Mouse (Mus musculus) cerebellum, postnatal 25 days (tissue): ENCODE results near the gene Jmjd1c.
A peak's percentile ranks its signal among the peaks of the same experiment; 100 is the strongest.
"Not testable (repeated sequence)": the region's sequence is repeated elsewhere in the genome, so short reads cannot be mapped to it uniquely, and the experiment has no call there.

Experiments
- DNase-seq, 2 experiments: peaks; one replicate each; pipeline ENCODE4 v3.0.0; 2021; ENCODE audit warnings: mixed read lengths in 2 of 2

The Jmjd1c gene

GRCm38 (mm10) chr10:67105331-67106217, 9.6 kb downstream of the Jmjd1c start:
- peak; percentile 73 to 78 for DNase-seq

GRCm38 (mm10) chr10:67106400-67106799, 10.5 kb downstream of the Jmjd1c start:
- DNase-seq: peak in 1 of 2 experiments; percentile 39

DNA sequence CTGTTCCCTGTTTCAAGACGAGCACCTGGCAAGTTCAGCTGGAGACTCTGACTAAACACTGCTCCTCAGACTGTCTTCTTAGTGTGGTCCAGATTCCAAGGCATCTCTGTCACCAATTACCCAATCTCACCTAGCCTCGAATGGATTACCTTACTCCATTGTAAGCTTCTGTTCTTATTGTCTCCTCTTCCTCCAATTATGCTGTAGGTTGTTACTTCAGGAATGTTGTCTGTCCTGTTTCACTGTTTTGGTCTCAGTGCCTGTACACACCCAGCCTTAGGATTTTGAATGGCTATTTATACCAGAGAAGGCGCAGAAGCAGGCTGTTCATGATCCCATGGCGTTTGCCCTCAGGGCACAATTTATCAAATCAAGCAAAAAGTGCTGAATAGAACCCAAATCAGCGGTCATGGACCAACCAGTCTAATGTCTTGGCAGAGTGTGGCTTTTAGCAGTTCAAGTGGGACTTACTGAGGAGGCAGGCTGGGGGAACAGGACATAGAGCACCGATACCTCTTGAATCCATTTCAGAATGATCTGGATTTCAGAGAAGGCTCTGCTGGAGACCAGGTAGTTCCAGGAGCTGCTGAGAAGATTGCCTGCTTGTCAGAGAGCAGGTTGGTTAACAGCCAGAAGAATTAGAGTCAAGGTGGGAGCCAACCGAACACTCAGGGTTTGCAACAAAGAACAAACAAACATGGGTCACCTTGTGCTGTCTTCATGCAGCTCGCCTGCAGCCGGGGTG, 11.3 kb downstream of the Jmjd1c start:
- peak; percentile 43 to 48 for DNase-seq

DNA sequence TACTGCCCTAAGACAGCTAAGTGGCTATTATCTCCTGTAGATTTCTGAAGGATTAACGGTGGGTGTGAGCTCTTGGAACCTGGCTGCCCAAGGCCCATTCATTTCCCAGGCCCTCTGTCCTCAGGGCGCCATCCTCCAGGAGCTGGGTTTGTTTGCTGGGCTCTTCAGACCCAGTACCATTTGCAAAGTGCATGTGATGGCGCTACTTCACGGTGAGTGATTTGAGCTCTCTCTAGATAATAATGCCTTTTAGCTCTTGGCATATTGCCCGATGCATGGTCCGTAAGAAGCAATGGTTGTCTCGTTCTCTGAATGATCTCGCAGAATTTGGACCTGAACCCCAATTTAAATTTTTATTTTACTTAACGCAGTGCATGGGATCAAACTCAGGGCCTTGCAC, 12.2 kb downstream of the Jmjd1c start:
- peak in 1 of 2 experiments; percentile 30 for DNase-seq

DNA sequence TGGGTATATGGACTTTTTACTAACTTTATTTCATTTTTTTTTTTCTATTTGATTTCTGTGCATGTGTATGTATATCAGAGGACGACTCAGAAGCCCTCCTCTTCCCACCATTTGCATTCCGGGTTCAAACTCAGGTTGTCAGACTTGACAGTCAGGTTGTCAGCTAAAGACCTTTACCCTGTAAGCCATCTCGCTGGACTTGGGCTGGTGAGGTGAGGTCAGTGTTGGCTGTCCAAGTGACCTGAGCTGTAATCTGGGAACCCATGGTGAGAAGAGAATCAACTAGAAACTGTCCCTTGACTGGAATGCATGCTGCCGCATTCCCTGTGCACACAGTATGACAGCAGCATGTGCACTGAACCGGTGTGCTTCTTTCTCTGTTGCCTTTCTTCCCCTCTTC, 13.7 kb downstream of the Jmjd1c start:
- DNase-seq: no peak

- peak in 1 of 2 experiments; percentile 37 for DNase-seq
Observed at GRCm38 (mm10) chr10:67111044-67111798, 15.3 kb downstream of the Jmjd1c start.

DNA sequence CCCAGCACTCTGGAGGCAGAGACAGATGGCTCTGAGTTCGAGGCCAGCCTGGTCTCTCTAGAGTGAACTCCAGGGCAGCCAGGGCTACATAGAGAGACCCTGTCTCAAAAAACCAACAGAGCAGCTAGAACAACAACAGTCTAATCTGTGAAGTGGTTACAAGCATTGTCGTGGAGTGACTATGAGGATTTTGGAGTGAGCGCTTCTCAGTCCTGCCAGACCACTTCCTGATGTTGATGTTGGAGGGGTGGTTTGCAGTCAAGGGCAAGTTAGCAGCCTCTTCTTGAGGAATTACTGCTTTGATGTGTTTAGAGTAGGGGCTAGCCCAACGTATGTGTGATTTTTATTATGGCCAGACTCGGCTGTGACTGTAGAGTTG, 15.9 kb downstream of the Jmjd1c start:
- DNase-seq: no peak

GRCm38 (mm10) chr10:67112967-67113366, 17.0 kb downstream of the Jmjd1c start:
- not testable (repeated sequence) for DNase-seq

DNA sequence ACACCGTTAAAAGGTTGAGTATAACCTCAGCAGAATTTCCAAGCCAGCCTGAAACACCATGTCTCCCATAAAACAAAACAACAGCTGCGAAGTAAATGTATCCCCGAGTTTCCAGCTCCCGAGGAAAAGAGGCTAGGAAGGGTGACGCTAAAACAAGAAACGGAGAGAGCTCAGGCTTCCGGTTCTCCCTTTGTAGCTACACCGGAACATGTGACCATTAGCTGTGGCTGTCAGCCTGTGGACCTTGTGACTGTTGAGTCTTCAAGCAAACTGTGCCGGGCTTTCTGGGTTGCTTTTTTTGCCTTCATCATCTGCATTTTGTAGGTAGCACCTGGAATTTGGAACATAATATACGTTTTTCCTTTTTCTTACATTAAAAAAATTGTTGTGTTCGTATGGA, 17.9 kb downstream of the Jmjd1c start:
- DNase-seq: no peak

DNA sequence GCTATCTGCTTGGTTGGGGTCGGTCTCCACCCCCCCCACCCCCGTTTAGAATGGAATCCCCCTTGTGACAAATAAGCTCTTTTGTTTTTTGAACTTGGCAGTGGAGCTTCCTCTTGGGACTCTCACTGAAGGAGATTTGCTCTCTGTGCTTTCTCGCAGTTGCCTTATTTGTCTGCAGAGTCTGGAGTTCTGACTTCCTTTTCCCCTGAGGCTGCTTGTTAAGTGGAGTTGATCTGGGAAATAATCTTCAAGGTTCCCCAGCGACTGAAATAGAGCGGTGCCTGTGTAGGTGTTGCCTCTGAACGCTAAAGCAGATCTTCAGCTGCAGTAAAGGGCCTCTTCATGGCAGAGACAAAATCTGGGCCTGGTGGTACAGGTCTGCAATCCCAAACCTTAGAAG, 19.2 kb downstream of the Jmjd1c start:
- no peak for DNase-seq

- DNase-seq: peak in 1 of 2 experiments; percentile 62
Observed at GRCm38 (mm10) chr10:67115666-67116091, 19.8 kb downstream of the Jmjd1c start.

DNA sequence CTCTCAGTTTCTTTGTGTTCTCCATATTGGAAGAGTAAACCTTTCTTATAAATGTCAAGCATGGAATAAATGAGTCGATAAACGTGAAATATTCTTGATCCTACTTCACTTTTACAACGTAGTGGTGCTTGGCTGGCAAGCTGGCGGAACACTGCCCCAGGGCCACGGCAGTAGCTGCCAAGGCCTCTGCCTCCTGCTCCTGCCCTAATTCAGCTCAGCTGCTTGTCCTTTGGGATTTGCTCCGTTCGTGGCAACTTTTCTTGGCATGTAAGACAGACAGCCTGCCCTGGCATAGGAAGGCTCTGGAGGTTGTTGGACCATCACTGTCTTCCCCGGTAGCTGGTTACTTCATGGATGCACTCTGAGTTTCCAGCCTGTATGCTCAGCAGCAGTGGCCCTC, 20.3 kb downstream of the Jmjd1c start:
- DNase-seq: peak; percentile 63 to 68

DNA sequence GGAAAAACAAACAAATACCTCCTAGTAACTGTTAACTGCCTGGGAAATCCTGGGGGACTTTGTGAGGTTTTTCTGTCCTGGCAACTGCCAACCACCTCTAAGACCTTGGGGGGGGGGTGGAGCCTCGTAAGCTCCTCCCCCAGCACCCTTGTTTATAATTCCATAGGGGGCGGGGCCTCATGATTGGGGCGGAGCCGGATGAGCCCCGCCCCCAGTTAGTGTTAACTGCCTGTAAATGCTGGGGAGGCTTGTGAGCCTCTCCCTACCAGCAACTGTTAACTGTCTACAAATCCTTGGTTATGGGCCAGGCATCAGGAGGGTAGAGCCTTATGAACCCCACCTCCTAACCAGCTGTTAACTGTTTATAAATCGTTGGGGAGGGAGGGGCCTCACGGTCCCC, 23.4 kb downstream of the Jmjd1c start:
- DNase-seq: no peak

DNA sequence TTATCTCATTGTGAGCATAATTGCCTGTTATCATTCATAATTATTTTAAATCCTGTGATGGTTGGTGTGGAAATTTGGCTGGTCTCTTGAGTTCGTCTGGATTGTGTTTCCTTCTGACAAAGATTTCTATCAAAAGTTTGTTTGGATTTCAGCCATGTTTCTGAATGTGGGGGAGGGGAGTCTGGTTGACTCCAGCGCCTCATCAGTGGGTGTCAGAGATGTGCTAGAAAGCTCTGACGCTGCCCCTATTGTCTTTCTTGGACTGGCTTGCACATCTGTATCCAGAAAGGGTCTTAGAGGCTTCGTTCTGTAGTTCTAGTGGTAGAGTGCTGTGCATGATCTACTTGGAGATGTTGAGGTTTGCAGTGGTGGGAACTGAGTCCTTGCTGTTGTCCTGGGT, 24.3 kb downstream of the Jmjd1c start:
- DNase-seq: peak in 1 of 2 experiments; percentile 4

GRCm38 (mm10) chr10:67120640-67121039, 24.7 kb downstream of the Jmjd1c start:
- no peak for DNase-seq

- no peak for DNase-seq
Observed at GRCm38 (mm10) chr10:67123756-67124155, 27.8 kb downstream of the Jmjd1c start.

- DNase-seq: peak in 1 of 2 experiments; percentile 15
Observed at GRCm38 (mm10) chr10:67124156-67124555, 28.2 kb downstream of the Jmjd1c start.

DNA sequence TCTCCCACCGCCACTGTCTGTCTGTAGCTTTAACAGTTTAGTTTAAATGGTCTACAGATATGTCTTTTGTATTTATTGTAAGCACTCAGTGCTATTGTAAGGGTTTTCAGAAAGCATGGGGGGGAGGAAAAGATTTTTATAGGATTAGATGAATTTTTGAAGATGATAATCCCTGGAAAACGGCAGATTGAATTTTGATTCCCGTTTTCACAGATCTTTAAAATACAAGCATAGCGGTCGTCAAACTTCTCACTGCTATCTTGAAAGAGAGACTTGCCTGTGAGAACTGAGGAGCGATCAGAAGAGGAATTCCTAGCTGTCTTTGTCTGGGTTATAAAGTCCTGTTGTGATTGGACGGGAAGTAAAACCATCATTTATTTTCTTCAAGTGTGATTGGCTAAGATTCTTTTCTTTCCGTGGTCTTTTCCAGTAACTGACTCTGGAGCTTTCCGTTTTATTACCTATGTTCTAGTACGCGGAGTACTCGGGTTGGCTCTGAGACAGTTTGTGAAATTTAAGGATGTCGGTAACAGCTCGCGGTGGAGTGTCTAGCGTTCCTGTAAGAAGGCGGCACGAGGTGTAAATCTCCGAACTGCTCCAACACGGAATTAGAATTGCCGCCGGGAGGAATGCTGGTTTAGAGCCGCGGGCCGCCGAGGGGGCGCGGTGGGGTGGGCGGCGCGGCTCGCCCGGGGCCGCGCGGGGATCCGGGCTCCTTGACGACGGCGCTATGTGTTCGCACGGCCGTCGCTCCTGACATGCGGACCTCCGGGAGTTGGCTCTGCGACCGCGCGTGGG, 30.3 kb downstream of the Jmjd1c start:
- no peak for DNase-seq

DNA sequence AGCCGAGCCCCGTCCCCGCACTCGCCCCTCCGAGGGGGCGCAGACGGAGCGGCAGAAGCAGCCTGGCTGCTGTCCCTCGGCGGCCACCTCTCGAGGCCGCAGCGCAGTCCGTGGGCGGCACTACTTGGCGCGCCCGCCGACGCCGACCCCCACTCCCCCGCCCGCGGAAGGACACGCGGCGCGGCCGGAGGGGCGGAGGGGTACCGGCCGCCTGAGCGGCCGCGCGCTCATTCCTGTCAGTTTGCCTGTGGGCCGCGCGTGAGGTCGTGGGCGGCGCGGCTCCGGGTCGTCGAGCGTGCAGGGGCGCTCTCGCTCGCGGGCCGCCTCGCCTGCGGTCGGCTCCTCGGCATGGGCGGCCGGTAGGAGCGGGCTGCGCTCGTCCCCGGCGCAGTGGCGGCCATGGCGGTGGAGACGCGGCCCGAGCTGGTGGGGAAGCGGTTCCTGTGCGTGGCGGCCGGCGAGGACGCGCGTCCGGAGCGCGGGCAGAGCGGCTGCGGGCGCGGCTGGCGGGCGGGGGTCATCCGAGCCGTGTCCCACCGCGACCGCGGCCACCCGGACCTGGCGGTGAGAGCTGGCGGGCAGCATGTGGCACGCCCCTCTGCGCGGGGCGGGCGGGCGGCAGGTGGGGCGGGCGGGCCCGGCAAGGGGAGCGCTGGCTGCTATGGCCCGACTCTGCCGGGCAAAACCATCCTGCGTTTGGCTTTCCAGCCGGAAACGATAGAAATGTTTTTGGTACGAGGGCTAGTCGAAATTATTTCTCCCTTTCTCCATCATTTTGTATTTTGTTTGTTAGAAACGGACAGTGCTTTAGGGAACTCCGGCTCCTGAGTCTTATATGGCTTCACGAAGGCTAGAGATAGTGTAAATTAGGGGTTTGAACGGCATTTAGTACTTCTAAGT, 31.2 kb downstream of the Jmjd1c start:
- peak; percentile 65 for DNase-seq

DNA sequence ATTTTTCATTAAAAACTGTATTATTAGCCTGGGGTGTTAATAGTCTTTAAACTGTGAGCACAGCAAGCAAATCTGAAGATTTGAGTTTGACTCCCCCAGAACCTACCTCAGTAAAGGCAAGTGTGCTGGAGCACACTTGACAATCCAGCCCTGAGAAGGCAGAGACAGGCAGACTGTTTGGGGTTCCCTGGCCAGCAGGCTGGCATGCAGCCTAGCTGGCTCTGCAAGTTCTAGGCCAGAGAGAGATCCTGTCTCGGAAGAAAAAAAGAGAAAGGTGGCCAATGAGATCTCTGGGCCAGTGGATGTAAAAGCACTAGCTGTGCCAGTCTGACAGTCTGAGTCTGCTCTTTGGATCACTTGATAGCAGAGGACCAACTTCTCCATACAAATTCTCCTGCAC, 33.6 kb downstream of the Jmjd1c start:
- peak; percentile 72 to 78 for DNase-seq

- DNase-seq: no peak
Observed at GRCm38 (mm10) chr10:67131709-67132108, 35.8 kb downstream of the Jmjd1c start.
